Mouse (Mus musculus): ENCODE measurements around the gene Pds5a. TPM values are rescaled to one million over a fixed set of nuclear protein-coding genes. Genes with fewer than 3 reads are reported as not detected.
"Not testable (repeated sequence)": the region's sequence is repeated elsewhere in the genome, so short reads cannot be mapped to it uniquely, and the experiment has no call there.

Gene Pds5a
- 44.0 and 47.7 TPM in 2 replicates for polyA plus RNA-seq (2015; fragmentation: Nextera tagmentation; extraction: Ambion mirVana)

- peak; percentile 93 for ATAC-seq (ENCODE audit: insufficient read depth, low FRiP score)
- H3K9me3 ChIP-seq (replicated peaks; ENCODE audit: control insufficient read depth, low read length) = no peaks in the 10 kb centered on the region
- no peaks in the 10 kb centered on the region for H3K27me3 ChIP-seq (ENCODE audit: control insufficient read depth, insufficient read depth, low read length)
- H3K9ac ChIP-seq (ENCODE audit: low read length) = peak within 1 kb of the TSS; percentile 96
- peak within 1 kb of the TSS; percentile 98 for H3K27ac ChIP-seq (ENCODE audit: low read length)
- WGBS = under 1% methylated on average over 101 of the region's 140 CpGs
- no peaks in the 10 kb centered on the region for H3K36me3 ChIP-seq (ENCODE audit: control insufficient read depth, insufficient read depth, low read length)
- peaks cover 15% of the 10 kb centered on the region for H3K4me1 ChIP-seq (ENCODE audit: control insufficient read depth, insufficient read depth, low read length)
- peak within 1 kb of the TSS; percentile 92 for H3K4me2 ChIP-seq (ENCODE audit: low read depth, low read length)
- H3K4me3 ChIP-seq (replicated peaks; ENCODE audit: low read length) = peak within 1 kb of the TSS; percentile 100
These were observed at the start of gene Pds5a for GRCm38 (mm10) chr5:65697836-65698758. Gene Pds5a, minus strand, starts transcription at chr5:65698273.

- no peak overlapping the region for H3K4me3 ChIP-seq (replicated peaks; ENCODE audit: low read length)
- 54% methylated on average over 5 of the region's 5 CpGs for WGBS
- H3K9me3 ChIP-seq (replicated peaks; ENCODE audit: control insufficient read depth, low read length) = no peaks in the 10 kb centered on the region
- no peaks in the 10 kb centered on the region for H3K27me3 ChIP-seq (ENCODE audit: control insufficient read depth, insufficient read depth, low read length)
- no peak overlapping the region for H3K9ac ChIP-seq (ENCODE audit: low read length)
- H3K4me1 ChIP-seq (ENCODE audit: control insufficient read depth, insufficient read depth, low read length) = no peaks in the 10 kb centered on the region
- peak; percentile 29; the same call in 1 of the 2 replicates for ATAC-seq (ENCODE audit: insufficient read depth, low FRiP score)
- no peaks in the 10 kb centered on the region for H3K36me3 ChIP-seq (ENCODE audit: control insufficient read depth, insufficient read depth, low read length)
- H3K27ac ChIP-seq (ENCODE audit: low read length) = no peak overlapping the region
- no peak overlapping the region for H3K4me2 ChIP-seq (ENCODE audit: low read depth, low read length)
These were observed 48.8 kb upstream of the Pds5a start for GRCm38 (mm10) chr5:65746908-65747307.

- H3K4me1 ChIP-seq (ENCODE audit: control insufficient read depth, insufficient read depth, low read length) = no peaks in the 10 kb centered on the region
- no peak for ATAC-seq (ENCODE audit: insufficient read depth, low FRiP score)
- no peak overlapping the region for H3K27ac ChIP-seq (ENCODE audit: low read length)
- no peak overlapping the region for H3K9ac ChIP-seq (ENCODE audit: low read length)
- 89% methylated on average over 3 of the region's 3 CpGs for WGBS
- no peak overlapping the region for H3K4me2 ChIP-seq (ENCODE audit: low read depth, low read length)
- H3K4me3 ChIP-seq (replicated peaks; ENCODE audit: low read length) = no peak overlapping the region
- H3K27me3 ChIP-seq (ENCODE audit: control insufficient read depth, insufficient read depth, low read length) = no peaks in the 10 kb centered on the region
- H3K36me3 ChIP-seq (ENCODE audit: control insufficient read depth, insufficient read depth, low read length) = no peaks in the 10 kb centered on the region
- H3K9me3 ChIP-seq (replicated peaks; ENCODE audit: control insufficient read depth, low read length) = no peaks in the 10 kb centered on the region
These were observed 41.3 kb upstream of the Pds5a start for GRCm38 (mm10) chr5:65739366-65739765.

- Histone ChIP-seq H3K27me3 (ENCODE audit: control insufficient read depth, insufficient read depth, low read length) (no peaks in the 10 kb centered on the region), H3K9me3 (replicated peaks; ENCODE audit: control insufficient read depth, low read length) (no peaks in the 10 kb centered on the region), H3K4me1 (ENCODE audit: control insufficient read depth, insufficient read depth, low read length) (no peaks in the 10 kb centered on the region), H3K27ac (ENCODE audit: low read length) (no peak overlapping the region), H3K4me2 (ENCODE audit: low read depth, low read length) (no peak overlapping the region), H3K36me3 (ENCODE audit: control insufficient read depth, insufficient read depth, low read length) (no peaks in the 10 kb centered on the region), H3K4me3 (replicated peaks; ENCODE audit: low read length) (no peak overlapping the region), H3K9ac (ENCODE audit: low read length) (no peak overlapping the region)
- ATAC-seq (ENCODE audit: insufficient read depth, low FRiP score) = no peak
- WGBS = 74% methylated on average over 2 of the region's 2 CpGs
These were observed 37.5 kb upstream of the Pds5a start for GRCm38 (mm10) chr5:65735601-65736000.

GRCm38 (mm10) chr5:65731173-65732007, 33.3 kb upstream of the Pds5a start:
- WGBS = 58% methylated on average over 9 of the region's 9 CpGs
- Histone ChIP-seq H3K9me3 (replicated peaks; ENCODE audit: control insufficient read depth, low read length) (no peaks in the 10 kb centered on the region), H3K27me3 (ENCODE audit: control insufficient read depth, insufficient read depth, low read length) (no peaks in the 10 kb centered on the region), H3K9ac (ENCODE audit: low read length) (no peak overlapping the region), H3K4me1 (ENCODE audit: control insufficient read depth, insufficient read depth, low read length) (no peaks in the 10 kb centered on the region), H3K27ac (ENCODE audit: low read length) (peak overlapping the region; percentile 42; the same call in 1 of the 2 replicates), H3K36me3 (ENCODE audit: control insufficient read depth, insufficient read depth, low read length) (no peaks in the 10 kb centered on the region), H3K4me3 (replicated peaks; ENCODE audit: low read length) (no peak overlapping the region), H3K4me2 (ENCODE audit: low read depth, low read length) (no peak overlapping the region)
- ATAC-seq (ENCODE audit: insufficient read depth, low FRiP score) = peak; percentile 64; the same call in 1 of the 2 replicates

GRCm38 (mm10) chr5:65724311-65725054, 26.4 kb upstream of the Pds5a start:
- H3K9me3 ChIP-seq (replicated peaks; ENCODE audit: control insufficient read depth, low read length) = no peaks in the 10 kb centered on the region
- H3K27me3 ChIP-seq (ENCODE audit: control insufficient read depth, insufficient read depth, low read length) = no peaks in the 10 kb centered on the region
- ATAC-seq (ENCODE audit: insufficient read depth, low FRiP score) = peak; percentile 88
- peak overlapping the region; percentile 46 for H3K4me3 ChIP-seq (replicated peaks; ENCODE audit: low read length)
- 0 out of 2 replicates have a peak, but pooled peaks cover 5% of the 10 kb centered on the region for H3K4me1 ChIP-seq (ENCODE audit: control insufficient read depth, insufficient read depth, low read length)
- peak overlapping the region; percentile 66 for H3K4me2 ChIP-seq (ENCODE audit: low read depth, low read length)
- peak overlapping the region; percentile 64 for H3K9ac ChIP-seq (ENCODE audit: low read length)
- peak overlapping the region; percentile 93 for H3K27ac ChIP-seq (ENCODE audit: low read length)
- no peaks in the 10 kb centered on the region for H3K36me3 ChIP-seq (ENCODE audit: control insufficient read depth, insufficient read depth, low read length)
- under 1% methylated on average over 23 of the region's 23 CpGs for WGBS

GRCm38 (mm10) chr5:65718368-65718767, 20.3 kb upstream of the Pds5a start:
- no peak overlapping the region for H3K4me2 ChIP-seq (ENCODE audit: low read depth, low read length)
- H3K27ac ChIP-seq (ENCODE audit: low read length) = no peak overlapping the region
- 17% methylated on average over 3 of the region's 3 CpGs for WGBS
- peak; percentile 79 for ATAC-seq (ENCODE audit: insufficient read depth, low FRiP score)
- no peaks in the 10 kb centered on the region for H3K27me3 ChIP-seq (ENCODE audit: control insufficient read depth, insufficient read depth, low read length)
- H3K4me1 ChIP-seq (ENCODE audit: control insufficient read depth, insufficient read depth, low read length) = no peaks in the 10 kb centered on the region
- no peaks in the 10 kb centered on the region for H3K9me3 ChIP-seq (replicated peaks; ENCODE audit: control insufficient read depth, low read length)
- H3K36me3 ChIP-seq (ENCODE audit: control insufficient read depth, insufficient read depth, low read length) = no peaks in the 10 kb centered on the region
- H3K9ac ChIP-seq (ENCODE audit: low read length) = no peak overlapping the region
- no peak overlapping the region for H3K4me3 ChIP-seq (replicated peaks; ENCODE audit: low read length)

GRCm38 (mm10) chr5:65717903-65718211, 19.8 kb upstream of the Pds5a start:
- H3K4me3 ChIP-seq (replicated peaks; ENCODE audit: low read length); H3K4me2 ChIP-seq (ENCODE audit: low read depth, low read length); H3K4me1 ChIP-seq (ENCODE audit: control insufficient read depth, insufficient read depth, low read length); H3K27ac ChIP-seq (ENCODE audit: low read length); H3K9ac ChIP-seq (ENCODE audit: low read length); H3K9me3 ChIP-seq (replicated peaks; ENCODE audit: control insufficient read depth, low read length); H3K27me3 ChIP-seq (ENCODE audit: control insufficient read depth, insufficient read depth, low read length); H3K36me3 ChIP-seq (ENCODE audit: control insufficient read depth, insufficient read depth, low read length); ATAC-seq (ENCODE audit: insufficient read depth, low FRiP score): not testable (repeated sequence)
- WGBS = 91% methylated on average over 8 of the region's 8 CpGs
